Mouse (Mus musculus) CH12.LX (cell line): ENCODE results near the gene Galnt6. TPM values are rescaled to one million over a fixed set of nuclear protein-coding genes. Genes with fewer than 3 reads are reported as not detected.

Experiments used
- DNase-seq: peaks from one replicate; pipeline ENCODE4 v3.0.0-alpha.2; 2013; ENCODE audit errors: extremely low read depth
- H3K27ac ChIP-seq: 2 replicates; pipeline ENCODE4 v1.5.1; 2012; ENCODE audit warnings: low read depth, mild to moderate bottlenecking, control low read depth, moderate library complexity; ENCODE audit not compliant: insufficient read depth
- H3K27me3 ChIP-seq: replicated peaks from 2 replicates; pipeline ENCODE3; 2012; ENCODE audit warnings: inconsistent platforms
- H3K36me3 ChIP-seq, 2 experiments: replicated peaks in 1 of 2; 2 replicates each; pipeline versions ENCODE3 to v1.6.1; 2012; ENCODE audit warnings: inconsistent platforms in 1 of 2, low read length in 1 of 2, mild to moderate bottlenecking in 1 of 2, mixed read lengths in 1 of 2, moderate library complexity in 1 of 2; ENCODE audit not compliant: control insufficient read depth in 1 of 2, insufficient read depth in 1 of 2
- H3K4me1 ChIP-seq, 2 experiments: 2 replicates each; pipeline ENCODE4 v1.6.1; 2012; ENCODE audit warnings: inconsistent platforms in 1 of 2, moderate library complexity in 1 of 2; ENCODE audit not compliant: insufficient read depth in 2 of 2, control insufficient read depth in 1 of 2
- H3K4me2 ChIP-seq: 2 replicates; pipeline ENCODE4 v1.6.1; 2012; ENCODE audit warnings: low read depth, mild to moderate bottlenecking, control low read depth; ENCODE audit not compliant: poor library complexity, insufficient read depth, severe bottlenecking
- H3K4me3 ChIP-seq, 3 experiments: fragments of 150-350 bp in 1 of 3; sonication (generic) in 1 of 3; replicated peaks in 1 of 3; 2 replicates each; pipeline versions ENCODE3 to v1.5.1; 2011 to 2012; ENCODE audit warnings: low read depth in 2 of 3, low read length in 2 of 3, mild to moderate bottlenecking in 2 of 3, moderate library complexity in 2 of 3, control low read depth in 1 of 3, improper control_type of control experiment in 1 of 3, inconsistent platforms in 1 of 3, mixed read lengths in 1 of 3; ENCODE audit not compliant: poor library complexity in 1 of 3
- H3K79me2 ChIP-seq: replicated peaks from 2 replicates; pipeline ENCODE4 v1.6.1; 2012; ENCODE audit warnings: mild to moderate bottlenecking, moderate library complexity; ENCODE audit not compliant: control insufficient read depth, poor library complexity, insufficient read depth, severe bottlenecking; ENCODE audit errors: extremely low read depth
- H3K9ac ChIP-seq: 2 replicates; pipeline ENCODE4 v1.6.1; 2012; ENCODE audit warnings: low read depth, mild to moderate bottlenecking, control low read depth, moderate library complexity; ENCODE audit not compliant: insufficient read depth
- H3K9me3 ChIP-seq: replicated peaks from 2 replicates; pipeline ENCODE3; 2012; ENCODE audit warnings: low read length, inconsistent platforms, mixed read lengths
- BHLHE40 ChIP-seq: IDR thresholded peaks from 2 replicates; pipeline ENCODE4 v1.6.1; 2011; ENCODE audit warnings: mild to moderate bottlenecking, low read depth, low read length, improper control_type of control experiment
- CHD1 ChIP-seq: IDR thresholded peaks from 2 replicates; pipeline ENCODE4 v1.6.1; 2012; ENCODE audit warnings: low read depth, low read length, improper control_type of control experiment, inconsistent platforms
- CTCF ChIP-seq, 2 experiments: IDR thresholded peaks in 1 of 2; conservative IDR thresholded peaks in 1 of 2; 2 replicates each; pipeline ENCODE4 v1.5.1; 2011 to 2012; ENCODE audit warnings: low read depth in 2 of 2, low read length in 2 of 2, improper control_type of control experiment in 1 of 2, inconsistent platforms in 1 of 2, mild to moderate bottlenecking in 1 of 2, moderate library complexity in 1 of 2
- EP300 ChIP-seq: IDR thresholded peaks from 2 replicates; pipeline ENCODE4 v1.6.1; 2011; ENCODE audit warnings: low read length, improper control_type of control experiment
- ETS1 ChIP-seq: conservative IDR thresholded peaks from 2 replicates; pipeline ENCODE4 v1.6.1; 2012; ENCODE audit warnings: low read depth, mild to moderate bottlenecking, inconsistent platforms, low read length, improper control_type of control experiment, moderate library complexity
- IRF4 ChIP-seq: IDR thresholded peaks from 2 replicates; pipeline ENCODE4 v1.6.1; 2014; ENCODE audit warnings: low read depth, mild to moderate bottlenecking, inconsistent platforms, low read length, improper control_type of control experiment
- JUND ChIP-seq: conservative IDR thresholded peaks from 2 replicates; pipeline ENCODE4 v1.6.1; 2011; ENCODE audit warnings: low read depth, low read length, improper control_type of control experiment
- KAT2A ChIP-seq: IDR thresholded peaks from 2 replicates; pipeline ENCODE4 v1.6.1; 2012; ENCODE audit warnings: low read length, improper control_type of control experiment, inconsistent platforms; ENCODE audit not compliant: insufficient replicate concordance
- MAX ChIP-seq: IDR thresholded peaks from 2 replicates; pipeline ENCODE4 v1.6.1; 2011; ENCODE audit warnings: low read length, improper control_type of control experiment
- MAZ ChIP-seq: IDR thresholded peaks from 2 replicates; pipeline ENCODE4 v1.6.1; 2012; ENCODE audit warnings: low read depth, mild to moderate bottlenecking, inconsistent platforms, low read length, improper control_type of control experiment, moderate library complexity
- NRF1 ChIP-seq: IDR thresholded peaks from 2 replicates; pipeline ENCODE4 v1.6.1; 2014; ENCODE audit warnings: low read depth, mild to moderate bottlenecking, inconsistent platforms, low read length, improper control_type of control experiment, moderate library complexity
- PAX5 ChIP-seq: IDR thresholded peaks from 2 replicates; pipeline ENCODE4 v1.6.1; 2012; ENCODE audit warnings: low read length, inconsistent platforms, mixed read lengths
- POLR2A ChIP-seq: IDR thresholded peaks from 2 replicates; pipeline ENCODE4 v1.6.1; 2011; ENCODE audit warnings: low read depth, mild to moderate bottlenecking, improper control_type of control experiment, low read length
- POLR2AphosphoS2 ChIP-seq: IDR thresholded peaks from 2 replicates; pipeline ENCODE4 v1.6.1; 2011; ENCODE audit warnings: low read depth, low read length, improper control_type of control experiment
- RAD21 ChIP-seq: IDR thresholded peaks from 2 replicates; pipeline ENCODE4 v1.6.1; 2011; ENCODE audit warnings: low read depth, mild to moderate bottlenecking, low read length, improper control_type of control experiment, moderate library complexity
- TCF12 ChIP-seq: IDR thresholded peaks from 2 replicates; pipeline ENCODE4 v1.6.1; 2014; ENCODE audit warnings: low read depth, mild to moderate bottlenecking, inconsistent platforms, low read length, improper control_type of control experiment
- UBTF ChIP-seq: IDR thresholded peaks from 2 replicates; pipeline ENCODE4 v1.6.1; 2012; ENCODE audit warnings: low read depth, mild to moderate bottlenecking, inconsistent platforms, low read length, improper control_type of control experiment, moderate library complexity
- dilution Hi-C: fragments of 300-500 bp; cut with MboI; formaldehyde crosslinking; loops from 2 replicates; pipeline ENCODE4 v1.14.3; 2020; ENCODE audit warnings: low sequenced_read_pairs; ENCODE audit not compliant: extremely low pct_unique_long_range_greater_than_20kb, extremely low pct_ligation_motif_present
- in situ Hi-C: fragments of 300-500 bp; cut with MboI; formaldehyde crosslinking; loops from 3 replicates; pipeline ENCODE4 v1.14.3; 2019; ENCODE audit warnings: low sequenced_read_pairs, low pct_ligation_motif_present, low pct_unique_long_range_greater_than_20kb, mixed read lengths
- polyA plus RNA-seq: library from polyadenylated mRNA; unstranded; fragments of >175 nt; gene quantifications from 2 replicates; pipeline ENCODE4 v1.2.1, GENCODE M21; 2012; ENCODE audit warnings: low read depth; ENCODE audit not compliant: insufficient read length
- total RNA-seq, 2 experiments: library from RNA; depleted of rRNA; stranded (reverse); fragments of 300-350 nt in 1 of 2; fragments of >200 nt in 1 of 2; gene quantifications; 2 replicates each; pipeline ENCODE4 v1.2.3; 2012 to 2014

Galnt6 gene
- total and polyA plus RNA-seq, 3 experiments, result 0.58 to 5.0 (median 2.0) TPM

- no peak for TF ChIP-seq KAT2A
- no peak for TF ChIP-seq JUND
- TF ChIP-seq PAX5, result no peak
- TF ChIP-seq POLR2A, result no peak
- no peak for TF ChIP-seq EP300
- TF ChIP-seq ETS1, result no peak
- TF ChIP-seq UBTF, result no peak
- TF ChIP-seq MAZ, result no peak
- no peak for TF ChIP-seq CHD1
- TF ChIP-seq NRF1, result no peak
- no peak for TF ChIP-seq TCF12
- no peak for TF ChIP-seq CTCF (conservative IDR thresholded peaks at IDR 0.05 in 1 of 2, IDR thresholded peaks at IDR 0.05 in 1 of 2; ENCODE audit: low read depth in 2 of 2, low read length in 2 of 2)
- no peak for TF ChIP-seq BHLHE40
- TF ChIP-seq MAX, result no peak
- TF ChIP-seq IRF4, result no peak
- TF ChIP-seq POLR2AphosphoS2, result no peak
- TF ChIP-seq, all 38 proteins: peak for 0
- H3K9me3 ChIP-seq, result no peaks in the 10 kb centered on the region
- peak overlapping the region; percentile 36; the same call in 1 of the 2 replicates for H3K9ac ChIP-seq
- H3K27ac ChIP-seq, result no peak overlapping the region
- H3K79me2 ChIP-seq, result no peaks in the 10 kb centered on the region
- in situ Hi-C loops, result no loop called here
- dilution Hi-C loops, result no loop called here
- peaks cover 13% of the 10 kb centered on the region for H3K27me3 ChIP-seq
- peaks cover 3 to 4% of the 10 kb centered on the region in 2 experiments; a peak in 3 of 4 replicates for H3K4me1 ChIP-seq
- no peaks in the 10 kb centered on the region for H3K36me3 ChIP-seq
- no peak for DNase-seq
- peak overlapping the region in 1 of 3 experiments; percentile 23 for H3K4me3 ChIP-seq
- H3K4me2 ChIP-seq, result peak overlapping the region; percentile 86
Measured at GRCm38 (mm10) chr15:100747121-100747963, 18.2 kb upstream of the Galnt6 start.

- in situ Hi-C loops, result no loop called here
- H3K27ac ChIP-seq, result no peak overlapping the region
- peaks cover 3 to 4% of the 10 kb centered on the region in 2 experiments; a peak in 3 of 4 replicates for H3K4me1 ChIP-seq
- H3K4me3 ChIP-seq, result peak overlapping the region in 1 of 3 experiments; percentile 23
- no peaks in the 10 kb centered on the region for H3K9me3 ChIP-seq
- TF ChIP-seq RAD21, result no peak
- no peak for TF ChIP-seq NRF1
- TF ChIP-seq, all 38 proteins: peak for 0
- Histone ChIP-seq H3K9ac (no peak overlapping the region), H3K36me3 (no peaks in the 10 kb centered on the region), H3K27me3 (peaks cover 13% of the 10 kb centered on the region), H3K4me2 (peak overlapping the region; percentile 86), H3K79me2 (no peaks in the 10 kb centered on the region)
- dilution Hi-C loops, result no loop called here
- DNase-seq, result no peak
Measured at GRCm38 (mm10) chr15:100746478-100747120, 17.4 kb upstream of the Galnt6 start.
